19 mouse cellular contexts compared by ENCODE assay signal in genomic region chr11:89236904-89237303, GRCm38 (mm10).
"Had no signal": no experiment of that assay in that cellular context is flagged by ENCODE, and none has a peak within 500 bp of the region (broad histone marks: within the 10 kb centered on the region; RNA-seq: fewer than 3 reads in every experiment).

No protein-coding gene starts in this region.

- ATAC-seq: midbrain, embryonic 16.5 days had no signal

- H3K27me3 ChIP-seq: midbrain, embryonic 12.5 days; neural tube, embryonic 13.5 days; neural tube, embryonic 15.5 days had no signal

- H3K4me2 ChIP-seq: lung, embryonic 14.5 days; midbrain, embryonic 12.5 days; neural tube, embryonic 13.5 days; neural tube, embryonic 15.5 days had no signal

- H3K36me3 ChIP-seq: midbrain, embryonic 10.5 days; midbrain, embryonic 12.5 days; neural tube, embryonic 13.5 days; neural tube, embryonic 15.5 days had no signal

- H3K9ac ChIP-seq: lung, embryonic 14.5 days; midbrain, embryonic 12.5 days; neural tube, embryonic 13.5 days; neural tube, embryonic 15.5 days had no signal

- H3K4me3 ChIP-seq: midbrain, embryonic 10.5 days; midbrain, embryonic 12.5 days; myocyte; neural tube, embryonic 13.5 days; neural tube, embryonic 15.5 days had no signal

- H3K4me1 ChIP-seq: midbrain, embryonic 12.5 days; neural tube, embryonic 13.5 days; neural tube, embryonic 15.5 days had no signal

- DNase-seq: lung, adult 18-20 months; lung, embryonic 14.5 days; lung, postnatal 10 days; lung, postnatal 4 days; midbrain, embryonic 14.5 days; retina, postnatal 1 day; right cerebral cortex, adult 18-20 months; right cerebral cortex, postnatal 25 days; right cerebral cortex, postnatal 4 days; spleen, adult 18-20 months; thymus, adult 18-20 months; thymus, postnatal 25 days; thymus, postnatal 4 days had no signal

- H3K9me3 ChIP-seq: midbrain, embryonic 10.5 days; midbrain, embryonic 12.5 days; neural tube, embryonic 13.5 days; neural tube, embryonic 15.5 days had no signal

- H3K27ac ChIP-seq: midbrain, embryonic 10.5 days; midbrain, embryonic 12.5 days; neural tube, embryonic 13.5 days; neural tube, embryonic 15.5 days had no signal
